Mouse (Mus musculus) spleen, postnatal 4 days (tissue): Measurements from ENCODE around the gene Nfkb2.
A peak's percentile ranks its signal among the peaks of the same experiment; 100 is the strongest.

ENCODE experiments used
- DNase-seq, 2 experiments: peaks; one replicate each; pipeline ENCODE4 v3.0.0; 2022; ENCODE audit warnings: low spot score in 2 of 2

The Nfkb2 gene

DNA sequence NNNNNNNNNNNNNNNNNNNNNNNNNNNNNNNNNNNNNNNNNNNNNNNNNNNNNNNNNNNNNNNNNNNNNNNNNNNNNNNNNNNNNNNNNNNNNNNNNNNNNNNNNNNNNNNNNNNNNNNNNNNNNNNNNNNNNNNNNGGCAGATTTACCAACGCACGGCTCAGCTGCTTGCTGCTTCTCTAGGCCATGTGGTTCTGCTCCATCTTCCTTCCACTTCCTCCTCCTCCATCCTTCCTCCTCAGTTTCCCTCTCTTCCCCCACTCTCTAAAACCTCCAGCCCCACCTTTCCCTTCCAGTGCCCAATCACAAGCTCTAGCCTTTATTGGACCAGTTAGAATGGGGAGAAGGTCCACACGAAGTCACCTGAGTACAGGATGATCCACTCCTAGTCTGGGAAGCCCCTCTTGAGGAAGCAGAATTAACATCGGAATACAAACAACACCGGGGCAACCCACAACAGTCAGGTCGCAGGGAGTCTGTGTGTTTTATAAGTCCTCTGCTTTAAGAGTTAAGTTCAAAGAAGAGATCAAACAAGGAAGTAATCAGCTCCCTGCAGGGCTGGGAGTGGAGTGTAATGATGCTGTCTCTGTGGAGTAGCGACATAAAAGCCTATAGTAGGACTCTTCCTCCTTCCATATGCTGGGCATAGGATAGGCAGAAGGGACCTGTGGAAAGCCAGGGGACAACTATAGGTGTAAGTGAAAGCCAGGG is 40.7 kb downstream of the Nfkb2 start:
- no peak for DNase-seq

DNA sequence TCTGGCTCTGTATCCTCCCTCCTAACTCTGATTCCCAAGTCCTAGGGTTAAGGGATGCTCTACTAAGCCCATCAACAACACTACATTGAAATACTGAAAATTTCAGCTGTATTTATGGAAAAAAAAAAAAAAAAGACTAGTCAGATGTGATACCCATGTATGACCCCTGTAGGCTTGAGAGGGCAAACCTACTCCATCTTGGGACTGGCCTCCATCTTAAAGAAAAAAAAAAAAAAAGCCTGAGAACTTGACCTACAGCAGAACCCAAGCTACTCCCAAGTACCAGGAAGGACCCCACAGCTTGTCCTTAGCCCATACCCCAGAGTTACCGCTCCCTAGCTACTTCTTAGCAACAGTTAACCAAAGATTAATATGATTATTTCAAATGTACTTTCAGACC is 43.0 kb downstream of the Nfkb2 start:
- no peak for DNase-seq

DNA sequence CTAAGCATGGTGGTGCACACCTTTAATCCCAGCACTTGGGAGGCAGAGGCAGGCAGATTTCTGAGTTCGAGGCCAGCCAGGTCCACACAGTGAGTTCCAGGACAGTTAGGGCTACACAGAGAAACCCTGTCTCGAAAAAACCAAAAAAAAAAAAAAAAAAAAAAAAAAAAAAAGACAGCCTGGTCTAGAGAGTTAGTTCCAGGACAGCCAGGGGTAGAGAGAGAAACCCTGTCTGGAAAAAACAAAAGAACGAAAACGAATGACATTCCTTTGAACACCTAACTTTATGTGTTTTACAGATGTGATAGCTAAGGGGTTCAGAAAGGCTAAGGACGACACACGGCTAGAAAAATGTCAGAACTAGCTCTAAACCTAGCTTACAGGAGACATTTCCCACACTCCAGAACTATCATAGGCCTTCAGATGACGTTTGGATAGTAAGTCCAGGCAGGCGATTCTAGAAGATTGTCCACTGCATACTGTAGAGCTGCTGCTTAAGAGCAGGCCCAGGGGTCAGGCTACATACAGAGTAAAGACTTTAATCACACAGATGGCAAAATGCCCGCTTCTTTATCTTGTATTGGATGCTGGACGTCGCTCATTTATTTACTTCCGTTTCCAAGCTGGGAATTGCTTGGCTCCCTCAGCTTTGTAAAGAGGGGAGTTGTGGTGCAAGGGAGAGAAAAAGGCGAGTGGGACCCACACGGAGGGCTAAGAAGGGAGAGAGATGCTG is 44.0 kb downstream of the Nfkb2 start:
- no peak for DNase-seq

DNA sequence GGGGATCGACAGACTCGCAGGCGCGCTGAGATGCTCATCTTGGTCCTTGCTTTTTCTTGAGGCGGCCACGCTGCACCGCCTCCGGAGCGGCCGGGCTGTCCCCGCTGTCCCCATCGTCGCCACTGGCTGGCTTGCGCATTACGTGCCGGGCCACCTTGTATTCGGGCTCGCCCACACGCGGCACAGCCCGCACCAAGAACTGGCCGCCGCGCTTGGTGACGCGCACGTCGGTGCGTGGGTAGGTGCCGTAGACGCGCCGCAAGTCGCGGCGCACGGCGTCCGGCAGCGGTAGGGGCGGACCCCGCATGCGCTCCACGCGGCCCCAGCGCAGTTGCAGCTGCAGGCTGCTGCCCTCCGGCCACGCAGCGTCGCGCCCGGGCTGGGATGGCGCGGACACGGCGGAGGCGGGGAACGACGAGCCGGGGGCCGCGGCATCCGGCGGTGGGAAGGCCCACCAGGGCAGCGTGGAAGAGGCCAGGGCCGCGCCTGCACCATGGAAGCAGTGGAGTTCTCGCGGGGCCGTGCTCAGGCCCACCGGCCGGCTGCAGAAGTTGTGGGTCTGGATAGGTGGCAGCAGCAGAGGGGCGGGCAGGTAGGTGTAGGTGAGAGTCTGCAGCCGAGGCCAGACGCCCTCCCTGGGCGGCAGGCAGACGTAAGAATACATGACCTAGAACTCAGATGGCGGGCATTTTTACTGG is 44.8 kb downstream of the Nfkb2 start:
- peak; percentile 60 to 79 for DNase-seq

DNA sequence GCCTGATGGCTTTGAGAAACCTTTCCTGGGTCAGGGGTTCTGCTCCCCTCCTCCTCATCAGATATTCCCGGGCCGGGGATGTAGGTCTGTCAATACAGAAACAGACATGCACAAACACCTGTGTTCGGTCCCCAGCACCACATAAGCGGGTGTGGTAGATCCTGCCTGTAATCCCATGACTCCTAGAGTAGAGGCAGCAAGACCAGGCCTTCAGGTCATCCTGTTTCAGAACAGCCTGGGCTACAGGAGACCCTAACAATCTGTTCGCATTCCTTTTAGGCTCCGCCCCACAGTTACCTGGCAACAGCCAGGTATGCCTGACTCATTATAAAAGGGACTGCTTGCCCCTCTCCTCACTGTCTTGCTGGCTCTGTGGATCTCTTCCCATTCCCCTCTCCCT is 45.4 kb downstream of the Nfkb2 start:
- no peak for DNase-seq

DNA sequence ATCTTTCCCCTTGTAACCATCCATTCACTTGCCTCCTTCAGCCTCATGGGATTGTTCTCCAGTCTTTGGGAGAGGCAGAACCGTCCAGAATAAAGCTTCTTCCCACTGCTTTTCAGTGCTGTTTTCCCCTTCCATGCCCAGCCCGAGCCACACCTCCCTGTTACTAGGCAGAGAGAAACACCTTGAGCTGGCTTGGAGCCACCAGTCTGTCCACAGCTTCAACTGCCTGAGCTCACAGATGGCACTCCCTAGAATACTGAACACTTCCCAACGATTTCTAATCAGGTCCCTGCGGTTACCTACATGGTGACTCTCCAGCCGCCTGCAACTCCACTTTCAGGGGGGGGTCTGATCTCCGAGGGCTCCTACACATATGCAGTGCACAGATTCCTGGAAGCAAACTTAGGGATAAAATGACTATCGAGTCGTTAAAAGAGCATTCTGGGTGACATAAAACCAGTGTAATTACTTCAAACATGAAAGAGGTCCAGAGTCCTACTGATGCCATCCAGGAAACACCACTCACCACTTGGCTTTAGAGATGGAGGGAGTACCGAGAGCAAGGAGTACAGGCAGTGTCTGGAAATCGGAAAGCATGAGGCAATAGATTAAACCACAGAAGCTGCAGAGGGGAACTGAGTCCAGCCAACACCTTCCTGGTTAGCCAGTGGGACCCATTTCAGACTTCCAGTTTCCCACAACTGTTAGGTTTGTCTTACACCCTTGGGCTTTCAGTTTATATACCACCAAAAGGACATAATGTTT is 46.2 kb downstream of the Nfkb2 start, which contains the start of gene 2310034G01Rik:
TSS of gene 2310034G01Rik (minus strand) at position 135 of the 765 bp plus-strand sequence.
- DNase-seq: no peak

- peak; percentile 80 to 90 for DNase-seq
These were observed 52.6 kb downstream of the Nfkb2 start for GRCm38 (mm10) chr19:46356701-46357138.

GRCm38 (mm10) chr19:46357344-46358280 is 53.5 kb downstream of the Nfkb2 start:
- no peak for DNase-seq

GRCm38 (mm10) chr19:46358381-46358780 is 54.3 kb downstream of the Nfkb2 start:
- no peak for DNase-seq
